Mouse (Mus musculus) liver, embryonic 16.5 days (tissue): ENCODE results near the gene Slc2a4. TPM values are rescaled to one million over a fixed set of nuclear protein-coding genes. Genes with fewer than 3 reads are reported as not detected.

Source experiments
- ATAC-seq: fragments of 200-750 bp; cut with Nextera tagmentation; 2 replicates; pipeline ENCODE4 v1.8.0; 2017; ENCODE audit warnings: low read depth, mild to moderate bottlenecking, moderate number of reproducible peaks, moderate library complexity
- H3K27ac ChIP-seq: fragments of 300-500 bp; sonication (generic); 2 replicates; pipeline ENCODE4 v1.5.1; 2014; ENCODE audit warnings: mild to moderate bottlenecking, low read length
- H3K27me3 ChIP-seq: fragments of 300-500 bp; sonication (generic); 2 replicates; pipeline ENCODE4 v1.6.1; 2014; ENCODE audit warnings: low read depth, low read length, mixed read lengths; ENCODE audit not compliant: control insufficient read depth, insufficient read depth
- H3K36me3 ChIP-seq: fragments of 300-500 bp; sonication (generic); 2 replicates; pipeline ENCODE4 v1.6.1; 2014; ENCODE audit warnings: mild to moderate bottlenecking; ENCODE audit not compliant: control insufficient read depth, insufficient read depth
- H3K4me1 ChIP-seq: fragments of 300-500 bp; sonication (generic); 2 replicates; pipeline ENCODE4 v1.6.1; 2014; ENCODE audit warnings: low read depth, low read length, mixed read lengths; ENCODE audit not compliant: control insufficient read depth
- H3K4me2 ChIP-seq: fragments of 300-500 bp; sonication (generic); 2 replicates; pipeline ENCODE4 v1.6.1; 2014; ENCODE audit warnings: low read depth, low read length, mixed read lengths
- H3K4me3 ChIP-seq: fragments of 300-500 bp; sonication (generic); 2 replicates; pipeline ENCODE4 v1.5.1; 2014; ENCODE audit warnings: low read depth, mild to moderate bottlenecking, low read length
- H3K9ac ChIP-seq: fragments of 300-500 bp; sonication (generic); 2 replicates; pipeline ENCODE4 v1.6.1; 2014; ENCODE audit warnings: low read depth, low read length
- H3K9me3 ChIP-seq: fragments of 300-500 bp; sonication (generic); replicated peaks from 2 replicates; pipeline ENCODE4 v1.6.1; 2016; ENCODE audit warnings: low read length; ENCODE audit not compliant: control insufficient read depth
- WGBS: fragments of 180-500 bp; shearing (Covaris S2); extraction: QIAGEN DNeasy Blood & Tissue Kit; methylation state at CpG from one replicate; pipeline ENCODE4 v1.1.7; 2014; ENCODE audit not compliant: insufficient replicate concordance; 5-methylcytosine and 5-hydroxymethylcytosine counted together
- polyA plus RNA-seq: library from polyadenylated mRNA; unstranded; fragments of >200 nt; fragmentation: Nextera tagmentation; extraction: Ambion mirVana; gene quantifications from 2 replicates; pipeline ENCODE4 v1.2.1, GENCODE M21; 2015

Gene Slc2a4
- polyA plus RNA-seq, 1 experiment from 2014 or later = 22.6 TPM

GRCm38 (mm10) chr11:69938401-69938979 is 9.5 kb downstream of the Slc2a4 start:
- no peak overlapping the region for H3K9ac ChIP-seq
- H3K27ac ChIP-seq = no peak overlapping the region
- peaks cover 71% of the 10 kb centered on the region for H3K27me3 ChIP-seq
- no peak overlapping the region for H3K4me3 ChIP-seq
- WGBS = 37% methylated on average over 9 of the region's 9 CpGs
- ATAC-seq = no peak
- H3K9me3 ChIP-seq = no peaks in the 10 kb centered on the region
- H3K4me2 ChIP-seq = no peak overlapping the region
- peaks cover 6% of the 10 kb centered on the region for H3K36me3 ChIP-seq
- H3K4me1 ChIP-seq = peaks cover 25% of the 10 kb centered on the region

DNA sequence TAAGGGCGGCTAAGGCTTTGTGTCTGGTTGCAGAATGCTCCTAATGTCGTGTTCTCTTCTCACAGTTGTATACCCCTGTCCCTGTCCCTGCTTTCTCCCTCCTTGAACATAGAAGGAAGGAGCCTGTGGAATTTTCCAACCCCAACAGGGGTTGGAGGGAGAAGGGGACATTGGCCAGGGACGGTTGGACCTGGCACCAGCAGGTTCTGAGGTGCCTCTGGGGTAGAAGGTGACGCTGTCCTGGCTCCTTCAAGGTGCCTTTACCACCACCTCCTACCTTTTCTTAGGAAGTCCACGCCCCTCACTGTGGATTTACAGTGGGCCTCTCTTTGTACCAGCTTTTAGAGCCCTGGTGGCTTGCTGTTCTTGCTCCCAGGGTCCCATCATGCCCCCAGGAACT is 10.2 kb downstream of the Slc2a4 start:
- H3K4me1 ChIP-seq = peaks cover 25% of the 10 kb centered on the region
- ATAC-seq = no peak
- H3K9ac ChIP-seq = no peak overlapping the region
- 63% methylated on average over 5 of the region's 5 CpGs for WGBS
- peaks cover 67% of the 10 kb centered on the region for H3K27me3 ChIP-seq
- no peak overlapping the region for H3K4me3 ChIP-seq
- H3K9me3 ChIP-seq = no peaks in the 10 kb centered on the region
- H3K27ac ChIP-seq = no peak overlapping the region
- H3K4me2 ChIP-seq = no peak overlapping the region
- no peaks in the 10 kb centered on the region for H3K36me3 ChIP-seq

GRCm38 (mm10) chr11:69937385-69937784 is 10.6 kb downstream of the Slc2a4 start:
- no peak for ATAC-seq
- H3K27me3 ChIP-seq = peaks cover 63% of the 10 kb centered on the region
- no peaks in the 10 kb centered on the region for H3K9me3 ChIP-seq
- H3K9ac ChIP-seq = no peak overlapping the region
- no peak overlapping the region for H3K27ac ChIP-seq
- no peak overlapping the region for H3K4me2 ChIP-seq
- no peak overlapping the region for H3K4me3 ChIP-seq
- peaks cover 25% of the 10 kb centered on the region for H3K4me1 ChIP-seq
- WGBS = 31% methylated on average over 4 of the region's 4 CpGs
- no peaks in the 10 kb centered on the region for H3K36me3 ChIP-seq

- Histone ChIP-seq H3K27ac (no peak overlapping the region), H3K36me3 (no peaks in the 10 kb centered on the region), H3K4me2 (no peak overlapping the region), H3K4me1 (peaks cover 25% of the 10 kb centered on the region), H3K27me3 (peaks cover 63% of the 10 kb centered on the region), H3K9me3 (no peaks in the 10 kb centered on the region), H3K9ac (no peak overlapping the region), H3K4me3 (no peak overlapping the region; the same call in 1 of the 2 replicates)
- WGBS = 43% methylated on average over 9 of the region's 9 CpGs
- no peak for ATAC-seq
These were observed 11.2 kb downstream of the Slc2a4 start for GRCm38 (mm10) chr11:69936714-69937347.

DNA sequence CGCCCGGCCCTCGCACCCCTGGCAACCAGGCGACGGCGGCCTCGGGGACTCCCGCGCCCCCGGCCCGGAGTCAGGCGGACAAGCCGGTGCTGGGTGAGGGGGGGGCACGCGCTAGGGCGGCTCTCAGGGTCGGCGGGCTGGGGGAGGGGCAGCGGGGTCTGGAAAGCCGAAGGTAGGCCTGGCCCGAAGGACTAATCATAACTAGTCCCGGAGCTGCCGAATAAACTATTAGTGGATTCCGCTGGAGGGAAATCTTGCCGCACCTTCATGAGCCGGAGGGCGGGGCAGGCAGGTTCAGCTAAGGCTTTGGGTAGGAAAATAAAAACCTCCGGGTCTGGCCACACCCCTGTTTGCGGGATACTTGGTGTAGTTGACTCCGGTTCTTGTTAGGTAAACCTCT is 11.8 kb downstream of the Slc2a4 start:
- Histone ChIP-seq H3K4me1 (peaks cover 25% of the 10 kb centered on the region), H3K27me3 (peaks cover 63% of the 10 kb centered on the region)
- WGBS = 1% methylated on average over 29 of the region's 30 CpGs

GRCm38 (mm10) chr11:69935137-69935879 is 12.7 kb downstream of the Slc2a4 start, which contains the start of gene Ybx2:
Gene Ybx2 (plus strand): TSS chr11:69935796.
- peak; percentile 81 for ATAC-seq
- Histone ChIP-seq H3K4me3 (peak within 1 kb of the TSS; percentile 64), H3K4me1 (peaks cover 25% of the 10 kb centered on the region), H3K9ac (peak within 1 kb of the TSS; percentile 54), H3K36me3 (no peaks in the 10 kb centered on the region), H3K27me3 (peaks cover 59% of the 10 kb centered on the region), H3K27ac (no peak within 1 kb of the TSS), H3K9me3 (no peaks in the 10 kb centered on the region), H3K4me2 (peak within 1 kb of the TSS; percentile 95)
- WGBS = 3% methylated on average over 45 of the region's 62 CpGs

More for the DNA sequence above, 11.8 kb downstream of the Slc2a4 start:
- no peak for ATAC-seq
- Histone ChIP-seq H3K4me3 (peak overlapping the region; percentile 64), H3K9ac (peak overlapping the region; percentile 54; the same call in 1 of the 2 replicates), H3K36me3 (no peaks in the 10 kb centered on the region), H3K9me3 (no peaks in the 10 kb centered on the region), H3K4me2 (peak overlapping the region; percentile 95), H3K27ac (no peak overlapping the region)

DNA sequence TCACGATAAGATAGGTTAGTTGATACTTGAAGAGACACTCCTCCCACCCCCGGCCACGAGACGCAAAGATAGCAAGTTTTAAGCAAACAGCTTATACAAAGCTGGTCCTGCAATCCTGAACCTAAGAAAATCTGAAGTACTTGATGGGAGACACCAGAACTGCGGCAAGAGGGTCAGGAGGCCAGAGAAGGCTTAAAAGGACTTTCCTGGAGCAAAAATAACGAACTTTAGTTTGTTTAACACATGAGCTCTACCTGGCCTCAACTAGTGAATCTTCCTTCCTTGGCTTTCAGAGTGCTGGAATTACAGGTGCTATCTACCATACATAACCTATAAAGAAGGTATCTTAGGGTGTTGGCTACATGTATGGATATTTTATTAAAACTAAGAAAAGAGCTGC is 13.3 kb downstream of the Slc2a4 start:
- H3K4me3 ChIP-seq = peak overlapping the region; percentile 27; the same call in 1 of the 2 replicates
- H3K4me1 ChIP-seq = peaks cover 25% of the 10 kb centered on the region
- H3K9me3 ChIP-seq = no peaks in the 10 kb centered on the region
- no peaks in the 10 kb centered on the region for H3K36me3 ChIP-seq
- H3K4me2 ChIP-seq = peak overlapping the region; percentile 95
- WGBS = 11% methylated on average over 6 of the region's 6 CpGs
- no peak for ATAC-seq
- H3K27me3 ChIP-seq = peaks cover 52% of the 10 kb centered on the region
- H3K9ac ChIP-seq = no peak overlapping the region
- H3K27ac ChIP-seq = no peak overlapping the region

DNA sequence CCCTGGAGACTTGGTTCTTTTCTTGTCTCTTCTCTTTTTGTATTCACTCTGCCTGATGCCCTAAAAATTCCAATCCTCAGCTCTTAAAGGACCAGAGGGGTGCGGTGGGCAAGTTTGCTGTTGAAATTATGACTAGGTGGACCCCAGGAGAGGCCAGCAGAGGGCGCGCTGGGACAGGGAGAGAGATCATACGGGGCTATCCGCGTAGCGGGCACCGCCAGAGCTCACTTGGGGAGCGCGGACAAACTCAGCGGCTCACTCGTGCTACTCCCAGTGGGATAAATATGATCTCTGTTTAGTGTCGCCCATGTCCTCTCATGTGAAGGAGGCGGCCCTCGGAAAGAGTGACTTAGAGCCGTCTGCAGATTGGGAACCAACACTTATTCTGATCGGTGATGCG is 13.8 kb downstream of the Slc2a4 start:
- Histone ChIP-seq H3K27ac (no peak overlapping the region), H3K36me3 (no peaks in the 10 kb centered on the region), H3K27me3 (peaks cover 49% of the 10 kb centered on the region), H3K9ac (no peak overlapping the region), H3K4me1 (peaks cover 25% of the 10 kb centered on the region), H3K4me3 (peak overlapping the region; percentile 27; the same call in 1 of the 2 replicates), H3K9me3 (no peaks in the 10 kb centered on the region), H3K4me2 (peak overlapping the region; percentile 57)
- WGBS = 2% methylated on average over 18 of the region's 18 CpGs
- ATAC-seq = peak; percentile 62

DNA sequence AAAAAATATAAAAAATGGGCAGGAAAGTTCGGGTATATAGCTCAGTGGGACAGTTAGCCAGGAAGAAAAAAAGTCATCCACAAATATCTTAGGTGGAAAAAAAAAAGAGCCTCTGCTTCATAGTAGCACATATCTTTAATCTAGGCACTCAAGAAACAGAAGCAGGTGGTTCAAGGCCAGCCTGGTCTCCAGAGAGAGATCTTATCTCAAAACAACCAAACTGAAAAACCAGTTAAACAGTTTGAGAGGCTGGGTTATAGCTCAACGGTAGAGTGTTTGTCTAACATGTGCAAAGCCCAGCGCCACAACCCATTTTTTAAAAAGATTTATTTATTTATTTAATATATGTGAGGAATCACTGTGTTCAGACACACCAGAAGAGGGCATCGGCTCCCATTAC is 14.9 kb downstream of the Slc2a4 start:
- Histone ChIP-seq H3K9ac (no peak overlapping the region), H3K27ac (no peak overlapping the region), H3K27me3 (peaks cover 39% of the 10 kb centered on the region), H3K9me3 (no peaks in the 10 kb centered on the region), H3K36me3 (no peaks in the 10 kb centered on the region), H3K4me1 (peaks cover 25% of the 10 kb centered on the region), H3K4me2 (no peak overlapping the region), H3K4me3 (no peak overlapping the region)
- 50% methylated on average over 4 of the region's 4 CpGs for WGBS
- ATAC-seq = no peak
